Mouse (Mus musculus): ENCODE measurements around the gene Ssh1.

Ssh1 gene

DNA sequence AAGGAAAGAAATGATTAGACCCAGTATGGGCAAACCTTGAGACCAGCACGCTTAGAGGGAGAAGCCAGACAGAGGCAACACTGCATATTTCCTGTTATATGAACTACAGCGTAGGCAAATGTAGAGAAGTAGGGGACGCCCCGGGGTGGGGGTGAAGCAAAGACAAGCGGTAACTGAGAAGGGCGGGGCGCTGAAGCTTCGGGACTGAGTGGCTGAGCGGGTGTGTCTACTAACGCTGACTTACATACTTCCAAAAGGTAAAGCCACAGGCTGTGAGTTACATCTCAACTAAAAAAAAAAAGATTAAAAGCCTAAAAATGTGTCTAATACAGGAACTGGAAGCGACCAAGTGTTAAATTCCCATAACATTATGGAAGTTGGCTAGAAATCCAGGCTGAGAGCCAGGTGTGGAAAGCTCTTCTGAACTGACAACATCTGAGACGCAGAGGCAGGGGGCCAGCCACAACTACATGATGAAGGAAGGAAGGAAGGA, 1.3 kb downstream of the Ssh1 start:
- DNase-seq: peak; percentile 33

DNA sequence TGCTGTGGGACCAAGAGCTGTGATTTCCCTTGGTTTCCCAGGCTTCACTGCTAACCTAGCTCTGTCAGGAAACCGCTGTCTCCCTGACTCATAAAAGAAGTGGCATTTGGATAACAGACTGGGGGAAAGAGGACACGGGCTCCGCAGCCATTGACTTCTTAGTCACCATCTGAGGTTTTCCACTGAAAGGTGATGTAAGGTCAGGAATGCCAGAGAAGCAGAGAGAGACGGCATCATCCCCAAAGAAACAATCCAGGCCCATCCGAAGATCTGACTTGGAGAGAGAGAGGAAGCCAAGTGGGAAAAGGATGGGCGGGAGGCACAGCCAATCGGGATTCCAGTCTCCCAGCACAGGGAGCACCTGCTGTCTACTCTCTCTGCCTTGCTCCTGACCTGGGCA, 2.6 kb downstream of the Ssh1 start:
- no peak for DNase-seq

DNA sequence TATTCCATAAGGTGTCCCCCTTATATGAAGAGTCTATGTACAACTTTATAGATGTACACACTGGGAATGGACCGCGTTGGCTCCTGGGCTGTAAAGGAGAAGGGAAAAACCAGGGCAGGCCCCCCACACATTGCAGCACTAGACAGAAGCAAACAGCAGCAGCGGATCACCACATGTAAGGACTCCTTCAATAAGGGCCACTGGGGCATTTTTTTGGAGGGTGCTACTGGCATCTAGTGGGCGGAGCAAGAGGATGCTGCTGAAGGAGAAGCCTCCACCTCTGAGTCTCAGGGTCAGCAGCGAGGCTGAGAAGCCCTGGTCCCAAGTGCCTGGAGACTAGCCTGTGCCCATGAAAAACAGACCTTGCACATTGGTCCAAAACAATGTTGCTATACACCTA, 3.1 kb downstream of the Ssh1 start:
- DNase-seq: no peak

DNA sequence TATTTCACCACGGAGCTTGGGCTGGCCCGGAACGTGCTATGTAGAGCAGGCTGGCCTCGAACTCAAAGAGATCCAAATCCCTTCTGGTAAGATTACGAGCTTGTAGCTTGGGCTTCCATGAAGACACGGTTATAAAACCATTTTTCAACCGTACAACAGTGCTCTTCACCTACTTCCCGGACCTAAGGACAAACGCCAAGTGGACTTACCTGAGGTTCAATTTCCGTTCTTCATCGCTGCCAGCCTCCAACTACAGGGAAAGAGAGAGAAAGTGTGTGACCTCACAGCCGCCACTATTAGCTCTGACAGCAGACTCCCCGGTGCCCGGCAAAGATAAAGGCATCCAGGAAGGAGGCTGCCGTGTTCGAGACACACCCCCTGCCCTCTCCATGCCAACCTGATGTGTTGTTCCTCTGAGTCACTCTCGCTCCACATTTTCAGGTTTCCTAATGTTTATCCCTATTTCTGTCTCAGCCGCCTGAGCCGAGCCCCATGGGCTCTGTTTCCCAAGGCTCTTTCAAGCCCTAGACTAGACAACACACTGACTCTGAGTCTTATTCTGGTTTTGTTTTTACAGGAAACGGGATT, 4.2 kb downstream of the Ssh1 start:
- DNase-seq: no peak

DNA sequence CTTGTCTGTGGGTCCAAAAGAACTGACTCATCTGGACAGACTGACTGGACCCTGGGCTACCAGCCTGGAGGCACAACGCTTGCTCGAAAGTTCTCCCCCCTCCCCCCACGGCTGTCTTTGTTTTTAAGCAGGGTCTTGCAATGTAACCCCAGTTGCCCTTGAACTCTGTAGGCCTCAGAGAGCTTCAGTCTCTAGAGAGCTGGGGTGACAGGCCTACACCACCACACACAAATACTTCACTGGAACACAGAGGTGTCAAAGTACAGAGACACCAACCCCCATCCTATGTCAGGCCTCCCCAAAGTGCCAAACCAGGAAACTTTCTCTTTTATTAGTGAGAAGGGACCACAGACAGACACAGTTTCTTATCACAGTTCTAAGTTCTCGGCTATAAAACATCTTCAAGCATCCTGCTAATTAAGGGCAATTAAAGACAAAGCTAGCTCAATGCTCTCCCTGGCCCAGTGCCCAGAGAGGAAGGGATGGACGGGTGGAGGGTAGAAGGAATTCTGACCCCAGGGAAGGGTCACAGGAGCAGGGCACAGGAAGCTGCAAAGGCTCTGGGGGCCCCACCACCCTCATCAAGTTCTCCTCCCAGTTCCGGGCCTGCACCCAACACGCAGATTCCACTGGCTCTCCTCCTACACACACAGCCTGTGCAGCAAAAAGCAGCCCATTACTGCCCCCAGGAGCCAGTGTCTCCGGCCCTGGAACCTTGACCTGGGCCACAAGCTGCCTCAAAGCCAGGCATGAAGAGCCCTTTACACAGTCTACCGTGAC, 7.3 kb downstream of the Ssh1 start:
- DNase-seq: no peak

DNA sequence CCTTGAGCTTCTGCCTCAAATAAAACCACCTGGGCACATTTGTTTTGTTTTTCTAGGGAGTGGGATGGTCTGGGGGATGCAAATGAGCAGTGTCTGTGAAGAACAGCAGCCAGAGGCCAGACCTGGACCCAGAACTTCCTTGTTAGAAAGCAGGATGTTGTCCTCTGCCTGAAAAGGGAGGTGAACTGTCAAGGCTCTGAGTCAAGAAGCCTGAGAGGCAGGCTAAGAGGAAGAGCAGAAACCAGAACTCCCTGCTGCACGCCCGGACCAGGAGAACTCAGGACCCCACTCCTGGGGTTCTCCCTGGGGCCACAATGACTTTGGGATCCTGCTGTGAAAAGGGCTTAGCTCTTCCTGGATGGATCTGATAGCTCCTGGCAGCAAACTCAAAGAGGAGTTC, 8.0 kb downstream of the Ssh1 start:
- no peak for DNase-seq

DNA sequence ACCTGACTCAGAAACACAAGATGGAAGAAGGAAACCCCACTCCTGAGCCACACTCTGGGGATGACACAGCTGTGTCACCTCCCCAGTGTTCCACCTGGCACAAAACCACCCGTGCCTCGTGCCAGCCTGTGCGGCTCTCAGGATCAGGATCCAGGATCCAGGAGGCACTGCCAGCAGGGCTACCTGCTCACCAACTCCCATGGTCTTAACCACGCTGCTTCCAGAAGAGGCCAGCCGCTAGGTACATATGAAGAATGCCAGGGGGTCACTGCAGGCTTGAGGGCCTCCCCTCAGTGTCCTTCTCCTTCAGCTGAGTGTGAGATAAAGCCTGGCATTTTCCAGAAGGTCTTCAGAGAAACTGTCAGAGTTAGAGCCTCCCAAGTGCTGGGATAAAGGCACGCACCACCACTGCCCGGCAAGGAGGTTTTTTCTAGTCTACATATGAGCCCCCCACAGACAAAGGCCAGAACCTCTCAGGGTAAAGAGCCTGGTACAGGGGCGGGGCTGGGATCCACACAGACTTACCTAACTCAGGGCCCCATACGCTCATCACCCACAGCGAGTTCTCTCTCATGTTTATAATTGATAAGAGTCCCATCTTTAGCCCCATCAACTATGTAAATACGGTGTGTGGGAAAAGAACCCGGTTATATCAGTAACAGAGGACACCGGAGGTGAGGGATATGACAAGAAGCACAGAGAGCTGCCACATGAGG, 9.5 kb downstream of the Ssh1 start:
- no peak for DNase-seq

DNA sequence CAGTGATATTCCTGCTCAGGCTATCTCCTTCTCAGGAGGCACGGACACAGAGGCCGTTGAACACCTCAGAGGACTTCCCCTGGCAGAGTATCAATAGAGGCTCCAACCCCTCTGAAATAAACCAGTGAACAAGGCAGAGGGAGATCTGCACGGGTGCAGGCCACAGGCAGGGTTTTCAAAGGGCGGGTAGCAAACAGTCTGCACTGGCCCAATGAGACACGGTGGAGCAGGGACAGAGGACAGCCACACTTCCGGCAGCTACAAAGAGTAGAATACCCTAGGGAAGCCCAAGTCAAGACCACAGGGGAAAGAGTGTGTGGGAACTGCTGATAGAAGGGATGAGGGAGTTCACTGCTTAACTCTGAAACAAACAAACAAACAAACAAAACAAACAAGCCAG, 10.2 kb downstream of the Ssh1 start:
- no peak for DNase-seq

DNA sequence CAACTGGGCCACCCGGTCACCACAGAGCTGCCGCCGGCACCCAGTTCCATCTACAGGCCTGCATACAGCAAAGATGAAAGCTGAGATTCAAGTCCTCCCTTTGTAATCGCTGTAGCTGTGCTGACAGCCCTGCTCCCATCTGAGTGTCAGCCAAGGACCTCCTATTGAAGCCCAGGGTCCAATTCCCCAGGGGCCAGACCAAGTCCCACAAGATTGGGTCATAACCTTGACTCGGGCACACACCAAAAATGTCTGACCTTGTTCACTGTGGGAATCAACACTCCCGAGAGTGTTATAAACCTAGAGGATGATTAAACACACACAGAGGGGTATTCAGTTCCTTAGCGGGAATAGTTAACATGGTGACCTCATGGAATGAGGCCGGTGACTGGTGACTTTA, 11.9 kb downstream of the Ssh1 start:
- no peak for DNase-seq

DNA sequence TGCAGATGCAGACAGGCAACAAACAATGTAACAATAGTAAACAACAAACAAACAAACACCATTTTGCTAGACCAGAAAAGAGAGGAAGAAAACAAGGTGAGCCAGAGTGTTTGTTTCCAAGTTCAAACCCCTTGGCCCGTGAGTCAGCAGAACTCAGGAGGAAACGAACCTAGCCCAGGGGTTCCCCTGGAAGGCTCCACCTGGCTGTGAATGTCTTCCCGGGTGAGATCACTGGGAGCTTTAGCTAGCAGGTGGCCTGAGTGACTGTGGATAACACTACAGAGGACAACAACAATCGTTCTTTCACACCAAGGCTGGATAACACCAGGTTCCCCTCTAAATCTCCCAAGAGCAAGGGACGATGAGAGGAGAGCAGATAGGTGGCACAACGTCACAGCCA, 12.5 kb downstream of the Ssh1 start:
- DNase-seq: no peak

DNA sequence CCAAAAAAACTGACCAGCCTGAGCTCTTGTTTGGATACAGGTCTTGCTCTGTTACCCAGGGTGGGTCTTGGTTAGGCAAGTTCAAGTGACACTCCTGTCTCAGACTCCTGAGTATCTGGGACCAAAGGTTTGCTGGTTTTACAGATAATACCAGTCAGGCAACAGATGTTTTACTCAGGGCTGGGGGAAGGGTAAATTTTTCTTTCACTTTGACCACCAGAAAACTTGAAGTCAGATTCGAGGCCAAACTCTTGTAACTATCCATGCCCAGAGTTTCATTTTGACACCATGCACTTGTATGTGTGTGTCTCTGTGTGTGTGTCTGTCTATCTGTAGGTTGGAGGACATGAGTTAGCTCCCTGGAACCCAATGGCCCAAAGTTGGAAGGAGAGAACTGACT, 13.2 kb downstream of the Ssh1 start:
- no peak for DNase-seq

DNA sequence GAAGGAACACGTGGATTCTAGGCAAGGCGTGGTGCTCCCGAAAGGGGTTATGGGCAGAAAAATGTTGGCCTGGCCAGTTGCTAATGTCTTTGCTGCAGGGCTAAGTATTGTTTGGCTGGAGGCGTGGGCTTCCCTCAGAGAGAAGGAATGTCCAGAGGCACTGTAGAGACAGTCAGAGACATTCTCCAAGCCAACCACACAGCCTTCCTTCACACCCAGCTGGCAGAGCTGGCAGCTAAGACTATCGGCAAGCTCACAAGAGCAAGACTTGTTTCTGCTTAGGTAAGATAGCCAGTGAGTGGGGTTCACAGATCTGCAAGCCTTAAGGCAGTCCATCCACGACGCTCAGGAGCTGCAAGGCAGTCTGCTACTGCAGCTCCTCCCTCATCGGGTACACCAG, 16.4 kb downstream of the Ssh1 start:
- DNase-seq: no peak

DNA sequence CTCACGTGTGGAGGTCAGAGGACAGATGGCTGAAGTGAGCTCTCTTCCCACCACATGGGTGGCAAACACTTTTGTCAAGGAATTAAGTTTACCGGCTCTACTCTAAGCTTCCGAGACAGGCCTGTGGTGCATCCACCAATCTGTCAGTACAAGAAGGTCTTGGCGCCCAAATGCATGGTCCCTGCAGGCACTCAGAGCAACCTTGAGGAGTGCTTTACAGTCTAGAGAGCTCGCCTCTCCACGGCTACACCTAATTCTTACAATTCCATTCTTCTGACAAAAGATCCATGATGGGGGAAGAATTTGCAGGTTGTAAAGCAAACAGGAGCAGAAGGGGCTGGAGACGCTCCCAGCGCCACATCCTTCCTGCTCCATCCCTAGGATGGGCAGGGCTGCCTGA, 17.1 kb downstream of the Ssh1 start:
- DNase-seq: no peak

DNA sequence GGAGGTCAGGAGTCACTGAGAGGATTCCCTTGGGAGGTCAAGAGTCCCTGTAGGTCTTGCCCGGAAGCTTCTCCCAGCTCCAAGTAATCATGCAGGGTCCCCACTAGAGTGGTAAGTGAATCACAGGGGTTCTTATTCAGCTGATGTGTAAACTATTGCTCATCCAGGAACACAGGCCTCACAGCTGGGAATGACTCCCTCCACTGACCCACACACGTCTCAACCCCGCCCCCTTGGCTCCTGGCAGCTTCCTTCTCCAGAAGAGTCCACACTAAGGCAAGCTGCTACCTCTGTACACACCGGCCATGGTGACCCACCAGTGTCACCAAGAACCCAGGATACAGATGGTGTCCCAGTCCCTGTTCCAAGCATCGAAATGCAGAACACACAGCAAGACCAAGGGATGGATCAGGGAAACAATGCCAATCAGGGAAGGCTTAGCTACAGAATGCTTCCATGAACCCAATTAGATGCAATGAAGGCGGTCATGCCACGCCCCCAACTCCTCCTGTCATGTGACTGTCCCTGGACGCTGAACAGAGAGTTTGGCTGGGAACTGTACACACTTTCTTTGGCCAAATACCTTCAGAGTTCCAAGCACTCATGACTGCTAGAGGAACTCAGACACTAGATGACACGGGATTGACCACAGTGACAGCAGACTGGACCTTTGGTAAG, 18.0 kb downstream of the Ssh1 start:
- DNase-seq: no peak

DNA sequence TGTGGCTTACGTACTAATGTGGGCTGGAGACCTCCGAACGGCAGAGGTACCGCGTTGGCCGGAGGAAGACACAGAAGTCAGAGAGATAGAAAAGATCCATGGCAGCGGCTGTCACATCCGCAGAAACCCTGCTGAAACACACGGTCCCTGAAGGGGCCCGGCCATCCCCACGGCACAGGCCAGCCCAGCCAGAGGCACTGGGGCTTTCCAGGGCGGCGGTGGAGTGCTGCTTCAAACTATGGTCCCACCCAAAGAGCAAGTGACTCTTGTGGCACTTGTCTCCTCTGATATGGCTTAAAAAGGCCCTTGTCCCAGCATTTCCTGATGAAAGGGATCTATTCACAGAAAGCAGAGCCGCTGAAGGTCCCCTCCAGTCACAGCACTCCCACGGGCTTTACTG, 19.1 kb downstream of the Ssh1 start:
- no peak for DNase-seq

DNA sequence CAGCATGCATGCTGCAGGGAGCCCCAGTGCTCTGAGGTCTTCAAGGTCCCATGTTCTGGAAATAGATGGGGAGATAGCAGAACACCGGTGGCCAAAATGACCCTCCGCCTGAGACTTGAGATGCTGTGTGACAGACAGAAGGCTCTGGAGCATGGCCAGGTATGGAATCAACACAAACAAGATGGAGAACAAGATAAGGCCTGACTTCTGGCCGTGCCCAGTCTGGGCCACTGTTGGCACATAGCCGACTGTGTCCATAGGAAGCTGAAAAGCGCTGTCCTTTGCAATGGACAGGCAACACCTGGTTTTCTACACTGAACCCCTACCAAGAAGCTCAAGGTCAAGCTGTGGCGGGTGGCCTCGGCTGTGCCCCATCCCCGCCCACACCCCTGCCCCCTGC, 19.9 kb downstream of the Ssh1 start:
- no peak for DNase-seq

DNA sequence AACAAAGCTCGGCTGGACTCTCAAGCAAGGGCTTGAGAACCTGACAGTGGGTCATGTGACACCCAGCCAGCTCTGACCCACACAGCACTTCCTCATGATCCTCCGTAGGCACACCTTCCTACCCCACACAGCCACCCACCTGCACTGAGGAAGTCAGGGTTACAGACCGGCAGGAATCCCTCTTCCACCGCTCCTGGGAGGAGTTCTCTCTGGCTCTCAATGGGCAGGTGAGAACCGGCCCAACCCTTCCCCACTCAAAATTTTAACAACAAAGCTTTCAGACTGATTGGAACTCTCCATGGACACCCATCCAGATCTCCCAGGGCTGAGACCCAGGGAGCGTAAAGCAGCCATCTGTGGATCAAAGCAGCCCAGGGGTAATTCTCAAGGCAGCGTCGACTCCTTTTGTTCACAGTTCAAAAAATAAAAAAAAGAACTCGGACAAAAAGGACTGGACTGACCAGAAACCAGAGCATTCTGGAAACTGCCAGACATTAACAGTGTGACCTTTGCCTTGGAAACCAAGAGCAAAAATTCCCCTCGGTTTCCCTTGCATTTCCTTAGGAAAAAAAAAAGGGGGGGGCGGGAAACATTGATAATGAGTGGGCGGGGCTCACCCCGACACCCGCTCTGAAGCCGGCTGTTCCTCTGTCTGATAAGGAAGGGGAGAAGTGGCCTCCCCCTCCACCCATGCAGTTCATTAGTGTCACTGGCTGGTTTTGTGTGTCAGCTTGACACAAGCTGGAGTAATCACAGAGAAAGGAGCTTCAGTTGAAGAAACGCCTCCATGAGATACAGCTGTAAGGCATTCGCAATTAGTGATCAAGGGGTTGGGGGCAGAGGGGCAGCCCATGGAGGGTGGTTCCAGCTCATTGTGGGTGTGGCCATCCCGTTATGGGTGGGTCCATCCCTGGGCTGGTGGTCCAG, 20.8 kb downstream of the Ssh1 start:
- no peak for DNase-seq

DNA sequence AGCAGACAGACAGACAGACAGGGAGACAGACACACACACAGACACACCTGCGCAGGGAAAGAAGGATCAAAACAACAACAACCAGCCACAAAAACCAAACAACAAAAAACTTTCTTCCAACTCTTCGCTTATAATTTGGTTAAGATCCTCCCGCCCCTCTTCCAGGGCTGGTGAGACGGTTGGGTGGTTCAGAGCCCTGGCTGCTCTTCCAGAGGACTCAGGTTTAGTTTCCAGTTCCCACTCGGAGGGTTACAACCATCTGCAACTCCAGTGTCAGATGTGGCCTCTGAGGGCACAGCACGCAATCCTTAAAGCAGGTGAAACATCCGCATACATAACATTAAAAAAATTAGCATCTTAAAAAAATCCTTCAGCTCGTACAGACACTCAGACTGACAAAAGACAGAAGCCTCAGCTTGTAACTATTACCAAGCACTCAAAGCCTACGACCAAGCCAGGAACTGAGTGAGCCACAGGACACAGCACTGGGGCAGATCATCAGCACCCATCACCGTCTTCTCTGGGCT, 22.2 kb downstream of the Ssh1 start:
- DNase-seq: no peak

DNA sequence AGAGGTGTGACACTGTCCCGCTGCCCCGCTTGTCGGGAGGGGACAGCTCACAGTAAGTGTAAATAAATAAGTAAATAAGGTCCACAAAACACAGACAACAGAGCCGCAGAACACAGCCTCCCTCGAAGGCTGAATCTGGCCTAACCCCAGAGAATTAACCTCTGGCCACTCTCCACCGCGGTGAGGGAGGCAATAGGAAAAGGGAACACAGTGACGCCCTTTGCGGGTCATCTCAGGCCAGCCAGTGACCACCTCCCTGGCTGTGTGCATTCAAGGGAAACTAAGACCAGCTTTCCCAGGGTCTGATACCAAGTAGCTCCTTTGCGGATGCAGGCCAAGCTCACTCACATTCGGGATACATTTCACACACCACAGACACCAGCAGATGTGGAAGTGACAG, 25.3 kb downstream of the Ssh1 start:
- DNase-seq: no peak

DNA sequence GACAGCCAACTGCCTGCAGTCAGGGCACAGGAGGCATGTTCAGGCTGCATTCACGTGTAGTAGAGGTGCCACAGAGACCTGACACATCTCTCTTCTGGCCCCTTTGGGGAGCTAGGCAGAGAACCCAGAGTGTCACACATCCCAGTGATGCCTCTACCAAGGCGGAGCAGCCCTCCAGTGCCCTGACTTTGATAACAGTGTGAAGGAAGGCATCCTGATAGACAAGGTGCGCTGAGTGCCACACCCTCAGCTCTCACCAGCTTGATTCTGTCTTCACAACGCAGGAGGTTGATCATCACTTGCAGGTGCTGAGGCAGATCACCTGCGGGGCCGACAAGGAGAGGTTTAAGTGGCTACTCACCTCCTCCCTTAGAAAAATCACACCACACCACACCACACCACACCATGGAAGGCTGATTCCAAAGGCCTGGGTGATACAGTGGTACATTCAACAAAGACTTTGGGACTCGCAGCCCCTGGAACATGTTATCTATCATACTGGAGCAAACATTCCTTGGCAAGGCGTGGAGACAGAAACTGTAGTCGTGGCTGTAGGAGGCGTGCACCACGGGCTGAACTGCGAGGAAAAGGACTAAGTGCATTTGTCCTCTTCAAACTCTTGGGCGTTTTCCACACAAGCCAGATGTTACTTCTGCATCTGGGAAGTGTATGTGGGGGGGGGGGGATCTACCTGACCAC, 27.1 kb downstream of the Ssh1 start:
- no peak for DNase-seq

DNA sequence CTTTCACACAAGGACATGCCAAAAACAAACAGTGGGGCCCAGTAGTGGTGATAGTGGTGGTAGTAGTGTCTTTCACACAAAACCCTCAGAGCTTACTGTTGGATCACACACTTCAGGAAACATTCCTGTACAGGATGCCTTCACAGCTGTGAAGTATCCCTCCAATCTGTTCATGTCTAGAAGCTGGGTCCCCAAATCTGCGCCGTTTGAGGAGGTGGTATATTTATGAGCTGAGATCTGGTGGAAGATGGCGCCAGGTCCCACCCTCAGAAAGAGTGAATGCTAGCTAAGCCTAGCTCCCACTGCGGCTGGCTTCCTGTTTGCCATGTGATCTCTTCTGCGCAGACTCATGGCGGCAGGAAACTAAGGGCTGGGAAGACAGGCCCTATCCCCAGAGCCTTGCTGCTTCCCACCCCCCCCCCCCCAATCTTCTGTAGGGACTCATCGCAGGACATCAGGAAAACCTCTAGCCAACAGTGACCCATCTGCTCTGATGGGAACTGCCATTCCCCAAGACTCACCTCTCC, 28.0 kb downstream of the Ssh1 start:
- no peak for DNase-seq

Data from right cerebral cortex, adult 18-20 months (tissue).